Mouse (Mus musculus): ENCODE measurements around the gene Abhd16a. TPM values are rescaled to one million over a fixed set of nuclear protein-coding genes. Genes with fewer than 3 reads are reported as not detected.

The Abhd16a gene
- total RNA-seq, 2 experiments from 2014 or later: 101 to 113 TPM

DNA sequence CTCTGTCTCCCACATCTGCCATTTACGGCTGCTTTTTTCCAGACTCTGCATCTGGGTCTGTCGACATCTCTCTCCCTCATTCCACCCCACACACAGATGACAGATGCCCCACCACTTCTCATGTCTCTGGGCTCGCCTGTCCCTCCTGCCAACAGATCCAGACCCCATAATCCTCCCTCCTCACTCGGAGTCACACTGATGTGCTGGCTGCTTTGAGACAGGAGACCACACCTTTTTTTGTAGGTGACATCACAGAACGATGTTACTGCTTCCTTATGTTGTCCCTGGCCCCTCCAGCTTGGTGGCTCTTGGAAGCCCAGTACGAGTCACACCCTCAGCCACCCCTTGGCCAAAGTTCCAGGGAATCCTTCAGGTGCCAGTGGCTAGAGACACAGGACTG is 8.8 kb upstream of the Abhd16a start:
- no peak for DNase-seq (ENCODE audit: low spot score in 2 of 2)
- intact Hi-C loops (cut with DNase I): no loop called here

DNA sequence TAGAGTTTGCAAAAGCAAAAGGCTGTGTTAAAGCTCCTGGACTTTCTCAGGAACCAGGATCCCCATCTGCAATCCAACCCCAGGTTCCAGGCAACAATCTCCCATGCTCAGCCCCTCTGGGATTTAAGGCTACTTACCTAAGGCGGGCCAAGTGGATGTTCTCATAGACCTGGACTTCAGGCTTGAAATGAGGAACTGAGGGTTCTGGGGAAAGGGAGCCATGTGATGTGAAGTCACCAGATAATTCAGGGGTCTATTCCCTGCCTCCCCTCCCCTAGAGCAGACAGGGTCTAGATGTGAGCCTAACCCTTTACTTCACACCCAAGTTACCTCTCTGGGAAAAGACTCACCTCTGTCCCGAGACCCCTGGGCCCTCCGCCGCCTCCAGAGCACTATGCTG is 8.4 kb upstream of the Abhd16a start:
- no peak for DNase-seq (ENCODE audit: low spot score in 2 of 2)
- intact Hi-C loops (cut with DNase I): no loop called here

DNA sequence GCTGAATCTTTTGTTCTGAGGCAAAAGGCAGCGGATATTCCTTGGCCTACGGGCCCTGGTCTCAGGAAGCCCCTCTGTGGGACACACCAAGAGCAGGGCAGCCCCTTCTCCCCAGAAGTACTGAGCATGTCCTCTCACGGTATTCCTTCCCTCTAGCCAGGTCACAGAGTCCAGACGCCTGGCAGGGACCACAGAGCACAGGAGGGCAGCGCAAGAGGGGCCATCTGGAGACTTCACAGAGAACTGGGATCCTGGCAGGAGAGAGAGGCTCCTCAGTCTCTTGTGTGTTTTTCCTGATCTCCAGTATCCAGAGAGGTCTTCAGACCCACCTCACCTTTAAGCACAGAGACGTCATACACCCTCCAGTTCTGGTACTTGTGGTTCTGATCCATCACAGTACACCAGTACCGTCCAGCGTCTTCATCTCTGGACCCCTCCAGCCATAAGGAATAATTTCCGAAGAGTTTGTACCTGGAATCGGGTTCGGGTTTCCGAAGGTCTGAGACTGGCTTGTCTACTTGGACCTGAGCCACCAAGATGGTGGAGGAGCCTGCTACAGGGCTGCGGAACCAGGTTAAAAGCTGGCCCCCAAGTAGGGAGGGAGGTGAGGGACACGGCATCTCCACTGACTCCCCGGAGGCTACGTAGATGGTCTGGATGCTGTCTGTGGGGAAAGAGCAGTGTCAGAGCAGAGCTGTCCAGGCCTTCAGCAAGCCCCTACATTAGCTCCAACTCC is 6.1 kb upstream of the Abhd16a start:
- no peak for DNase-seq (ENCODE audit: low spot score in 2 of 2)
- intact Hi-C loops (cut with DNase I): no loop called here

DNA sequence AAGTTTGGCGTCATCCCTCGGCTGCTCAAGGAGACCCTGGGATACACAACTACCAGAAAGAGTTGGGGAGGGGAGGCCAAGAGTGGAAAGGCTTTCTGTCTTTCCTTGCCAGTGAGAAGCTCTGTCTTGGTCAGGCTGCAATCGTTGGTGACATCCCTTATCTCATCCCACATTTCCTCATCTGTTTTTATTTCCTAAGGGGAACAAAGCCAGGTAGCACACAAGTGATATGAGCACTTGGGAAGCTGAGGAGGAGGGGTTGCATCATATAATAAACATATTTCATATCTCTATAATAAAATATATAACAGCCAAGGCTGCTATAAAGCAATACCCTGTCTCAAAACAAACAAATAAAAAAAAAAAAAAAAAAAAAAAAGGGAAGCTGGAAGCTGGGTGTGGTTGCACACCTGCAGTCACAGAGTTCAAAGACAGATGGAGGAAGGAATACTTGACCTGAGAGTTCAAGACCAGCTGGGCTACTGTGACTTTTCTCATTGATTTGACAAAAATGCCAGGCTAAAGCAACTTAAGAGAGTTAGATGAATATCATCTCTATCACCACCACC is 5.0 kb upstream of the Abhd16a start:
- DNase-seq (ENCODE audit: low spot score in 2 of 2): no peak
- intact Hi-C loops (cut with DNase I): no loop called here

DNA sequence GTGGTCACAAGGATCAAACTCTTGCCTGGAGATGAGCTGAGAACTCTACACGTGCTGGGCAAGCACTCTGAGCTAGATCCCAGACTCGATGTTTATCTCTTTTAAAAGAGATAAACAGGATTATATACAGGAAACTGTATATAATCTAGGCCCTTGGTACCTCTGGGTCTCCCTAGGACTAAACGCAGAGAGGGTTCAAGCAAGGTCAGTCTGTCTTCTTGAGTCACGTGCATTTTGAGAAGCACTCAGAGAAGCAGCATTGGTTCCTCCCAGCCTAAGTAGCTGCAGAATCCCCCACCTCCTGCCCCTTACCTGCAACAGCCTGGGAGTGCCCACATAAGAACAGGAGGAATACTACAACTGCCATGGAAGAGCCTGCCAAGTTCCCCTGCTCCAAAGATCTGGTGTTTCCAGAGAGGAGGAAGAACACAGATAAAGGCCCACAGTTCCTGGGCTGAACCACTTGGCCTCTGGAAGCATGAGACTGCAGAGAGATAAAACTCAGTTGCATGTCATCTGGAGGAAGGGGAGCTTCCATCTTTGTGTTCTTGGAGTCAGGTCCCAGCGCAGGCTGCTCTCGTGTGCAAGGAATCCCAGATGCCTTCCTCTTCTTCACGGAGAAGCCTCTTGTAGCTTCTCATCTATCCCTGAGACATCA is 3.7 kb upstream of the Abhd16a start, which contains the start of gene Ly6g6f:
Gene Ly6g6f, minus strand, starts transcription at position 403 of the 658 bp plus-strand sequence.
- DNase-seq (ENCODE audit: low spot score in 2 of 2): no peak
- intact Hi-C loops (cut with DNase I): no loop called here

DNA sequence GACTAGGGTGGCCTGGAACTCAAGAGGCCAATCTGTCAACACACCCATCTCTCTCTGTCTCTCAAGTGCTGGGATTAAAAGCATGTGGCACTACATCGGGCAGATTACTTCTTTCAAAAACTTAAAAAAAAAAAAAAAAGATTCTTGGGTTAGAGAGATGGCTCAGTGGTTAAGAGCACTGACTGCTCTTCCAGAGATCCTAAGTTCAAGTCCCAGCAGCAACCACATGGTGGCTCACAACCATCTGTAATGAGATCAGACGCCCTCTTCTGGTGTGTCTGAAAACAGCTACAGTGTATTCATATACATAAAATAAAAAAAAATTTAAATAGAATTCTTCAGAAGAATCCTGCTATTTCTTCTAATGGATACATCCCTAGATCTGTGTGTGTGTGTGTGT is 912 bp upstream of the Abhd16a start:
- intact Hi-C loops (cut with DNase I): no loop called here

DNA sequence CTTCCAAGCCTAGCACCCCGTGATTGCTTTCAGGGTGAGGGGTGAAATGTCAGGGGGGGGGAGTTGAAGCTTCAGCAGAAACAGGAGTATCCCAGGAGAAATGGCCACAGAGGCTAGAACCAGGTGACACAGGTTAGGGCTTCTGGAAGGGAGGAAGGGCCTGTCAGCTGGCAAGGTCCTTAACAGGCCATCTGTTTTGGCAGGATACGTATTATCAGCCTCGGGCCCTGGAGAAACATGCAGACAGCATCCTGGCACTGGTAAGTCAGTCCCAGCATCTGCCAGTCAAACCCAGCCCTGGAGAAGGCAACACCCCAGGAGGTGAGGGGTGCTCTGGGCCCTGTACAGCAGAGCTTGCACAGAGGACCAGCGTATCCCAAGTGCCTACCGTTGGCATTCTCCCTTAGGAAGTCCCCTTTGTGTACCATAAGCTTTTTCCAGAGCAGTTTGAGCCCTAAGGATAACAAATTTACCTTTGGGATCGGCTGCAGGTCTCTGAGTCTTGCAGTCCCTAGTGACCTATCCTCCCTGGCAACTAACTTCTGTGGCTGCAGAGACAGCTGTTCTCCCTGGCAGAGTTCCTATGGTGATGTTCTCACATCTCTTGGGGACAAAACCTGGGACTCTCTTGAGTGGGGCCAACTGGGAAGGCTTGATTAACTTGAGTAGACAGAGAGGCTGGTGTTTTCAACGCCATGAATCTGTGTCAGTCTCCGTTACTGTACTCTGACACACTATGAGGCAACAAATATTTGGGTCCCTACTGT is 1.3 kb downstream of the Abhd16a start:
- DNase-seq (ENCODE audit: low spot score in 2 of 2): no peak
- intact Hi-C loops (cut with DNase I): no loop called here

More for the DNA sequence above, 912 bp upstream of the Abhd16a start:
- DNase-seq (ENCODE audit: low spot score in 2 of 2): peak in 1 of 2 experiments; percentile 66

DNA sequence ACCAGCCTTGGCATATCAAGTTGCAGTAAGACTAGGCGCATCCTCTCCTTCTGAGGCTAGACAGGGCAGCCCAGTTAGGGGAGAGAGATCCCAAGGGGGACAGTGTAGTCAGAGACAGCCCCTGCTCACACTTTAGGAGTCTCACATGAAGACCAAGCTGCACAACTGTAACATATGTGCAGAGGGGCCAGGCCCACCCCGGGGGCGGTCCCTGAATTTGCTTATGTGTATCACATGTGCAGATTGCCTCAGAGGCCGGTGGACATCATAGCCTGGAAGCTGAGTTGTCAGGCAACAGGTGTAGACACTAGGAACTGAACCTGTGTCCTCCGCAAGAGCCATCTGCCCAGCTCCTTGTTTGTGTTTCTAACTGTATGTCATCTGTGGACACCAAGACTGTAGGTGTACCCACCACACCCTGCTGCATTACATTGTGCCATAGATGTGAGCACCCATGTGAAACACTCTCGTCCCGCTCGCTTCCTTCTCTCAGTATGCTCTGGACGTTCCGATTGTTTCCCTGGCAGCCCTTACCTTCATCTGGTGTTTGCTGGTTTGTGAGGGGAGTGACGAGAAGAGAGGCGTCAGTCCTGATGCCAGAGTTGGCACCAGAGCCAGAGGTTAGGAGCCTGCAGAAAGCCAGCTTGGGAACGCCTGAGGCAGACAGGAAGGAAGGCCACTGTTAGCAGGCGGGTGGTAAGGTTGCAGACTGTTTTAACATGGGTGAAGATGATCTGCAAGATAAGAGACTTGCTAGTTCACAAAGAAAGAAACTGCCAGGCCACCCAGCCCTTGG is 3.5 kb downstream of the Abhd16a start:
- no peak for DNase-seq (ENCODE audit: low spot score in 2 of 2)
- intact Hi-C loops (cut with DNase I): no loop called here

DNA sequence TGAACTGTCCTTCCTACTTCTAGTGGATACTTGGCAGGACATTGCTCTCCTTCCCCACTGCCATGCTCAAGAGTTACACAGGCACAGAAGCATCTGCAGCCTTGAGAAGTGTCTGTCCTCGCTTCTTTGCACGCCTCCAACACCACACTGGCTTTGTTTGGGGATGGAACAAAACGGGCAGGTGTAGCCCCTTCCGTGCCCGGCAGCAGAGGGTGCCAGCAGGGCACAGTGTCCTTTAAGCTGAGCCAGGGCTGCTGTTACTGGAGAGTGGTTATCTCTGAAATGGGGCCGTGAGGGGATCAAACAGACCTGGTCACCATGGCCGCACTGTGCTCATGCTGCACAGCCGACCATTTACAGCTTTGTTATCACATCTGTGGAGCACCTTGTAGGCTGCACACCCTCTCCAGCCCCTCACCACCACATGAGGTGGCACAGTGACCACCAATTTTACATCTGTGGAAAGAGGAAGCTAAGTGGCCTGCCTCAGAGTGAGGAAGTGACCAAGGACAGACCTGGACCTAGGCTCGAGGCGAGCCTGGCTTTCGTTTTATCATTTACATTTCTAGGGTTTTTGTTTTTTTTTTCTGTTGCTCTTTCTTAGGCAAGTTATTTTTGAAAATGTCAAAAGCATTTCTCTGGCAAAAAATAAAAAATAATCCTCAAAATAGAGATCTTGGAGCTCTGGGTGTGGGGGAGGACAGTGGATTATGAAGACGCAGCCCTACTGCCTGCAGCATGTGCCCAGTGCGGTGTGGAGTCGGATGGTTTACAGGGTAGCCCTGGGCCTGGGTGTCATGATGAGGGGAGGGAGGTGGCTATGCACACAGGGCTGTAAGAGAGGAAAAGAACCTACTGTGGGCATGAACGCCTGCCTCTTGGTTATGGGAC is 5.7 kb downstream of the Abhd16a start:
- intact Hi-C loops (cut with DNase I): no loop called here
- DNase-seq (ENCODE audit: low spot score in 2 of 2): no peak

DNA sequence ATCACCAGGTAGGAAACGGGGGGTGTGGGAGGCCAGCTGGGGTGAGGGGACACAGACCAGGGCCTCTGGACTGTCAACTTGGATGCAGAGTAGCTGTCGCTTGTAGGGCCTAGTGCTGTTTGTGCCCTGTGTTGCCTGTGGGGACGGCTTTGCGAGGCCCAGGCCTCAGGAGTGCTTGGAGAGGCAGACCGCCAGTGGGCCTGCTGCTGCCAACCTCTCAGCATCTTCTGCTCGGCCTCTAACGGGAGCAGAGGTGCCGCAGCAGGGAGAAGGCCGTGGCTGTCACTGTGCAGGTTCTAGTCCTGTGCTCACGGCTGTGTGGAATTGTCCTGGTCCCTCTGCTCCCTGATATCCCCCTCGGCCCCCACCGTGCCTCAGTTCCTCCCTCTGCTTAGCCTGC is 7.5 kb downstream of the Abhd16a start:
- no peak for DNase-seq (ENCODE audit: low spot score in 2 of 2)
- intact Hi-C loops (cut with DNase I): no loop called here

DNA sequence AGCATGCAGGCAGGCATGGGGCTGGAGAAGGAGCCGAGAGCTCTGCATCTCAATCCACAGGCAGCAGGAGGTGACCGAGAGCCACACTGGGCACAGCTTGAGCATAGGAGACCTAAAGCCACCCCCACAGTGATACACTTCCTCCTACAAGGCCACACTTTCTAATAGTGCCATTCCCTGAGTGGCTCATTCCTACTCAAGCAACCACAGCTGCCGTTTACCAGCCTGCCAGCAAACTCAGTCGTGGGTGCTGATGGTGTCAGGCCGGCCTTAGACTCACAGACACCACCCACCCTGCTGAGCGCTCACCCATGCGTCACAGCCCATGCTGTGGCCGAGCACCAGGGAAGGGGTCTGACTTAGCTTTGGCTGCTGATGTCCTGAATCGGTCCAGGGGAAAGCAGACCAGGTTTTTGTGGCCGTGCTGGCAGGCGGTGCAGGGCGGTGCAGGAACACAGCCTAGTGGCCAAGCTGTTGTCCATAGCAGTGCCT is 8.1 kb downstream of the Abhd16a start:
- intact Hi-C loops (cut with DNase I): no loop called here
- peak; percentile 39 to 68 for DNase-seq (ENCODE audit: low spot score in 2 of 2)

DNA sequence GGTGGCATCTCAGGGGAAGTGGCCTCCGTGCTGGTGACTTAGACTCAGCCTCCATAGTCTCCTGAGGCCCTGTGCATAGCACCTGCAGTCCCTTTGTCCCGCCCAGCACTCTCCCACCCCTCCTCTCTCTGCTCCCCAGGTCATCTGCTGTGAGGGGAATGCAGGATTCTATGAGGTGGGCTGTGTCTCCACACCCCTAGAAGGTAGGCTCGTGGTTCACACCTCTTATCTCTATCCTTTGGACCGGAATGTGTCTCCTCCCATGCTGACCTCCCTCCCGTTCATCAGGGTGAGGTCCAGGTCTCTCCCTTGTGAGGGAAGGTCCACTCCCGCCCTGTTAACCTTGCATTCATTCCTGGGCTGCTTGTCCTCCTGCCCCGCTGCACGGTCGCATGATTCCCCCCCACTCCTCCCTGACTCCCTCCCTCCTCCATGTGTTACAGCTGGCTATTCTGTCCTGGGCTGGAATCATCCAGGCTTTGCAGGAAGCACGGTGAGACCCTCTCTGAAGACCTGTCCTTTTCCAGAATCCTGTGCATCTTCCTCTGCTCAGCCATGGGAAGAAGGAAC is 11.2 kb downstream of the Abhd16a start:
- intact Hi-C loops (cut with DNase I): no loop called here
- DNase-seq (ENCODE audit: low spot score in 2 of 2): no peak

DNA sequence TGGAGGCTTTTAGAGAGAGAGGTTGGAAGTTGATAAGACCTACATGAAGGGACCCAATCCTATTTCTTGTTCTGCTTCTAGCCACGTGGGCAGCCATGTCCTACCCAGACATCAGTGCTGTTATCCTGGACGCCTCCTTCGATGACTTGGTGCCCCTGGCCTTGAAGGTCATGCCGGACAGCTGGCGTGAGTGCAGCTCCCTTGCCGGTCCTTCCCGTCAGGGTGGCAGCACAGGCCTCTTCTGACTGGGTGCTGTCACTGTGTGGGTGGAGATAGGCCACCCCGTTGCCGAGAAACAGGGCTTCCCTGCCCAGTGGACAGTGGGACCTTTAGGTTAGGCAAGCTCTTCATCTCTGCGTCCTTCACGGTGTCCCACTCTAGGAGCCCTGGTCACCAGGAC is 12.1 kb downstream of the Abhd16a start:
- no peak for DNase-seq (ENCODE audit: low spot score in 2 of 2)
- intact Hi-C loops (cut with DNase I): no loop called here

DNA sequence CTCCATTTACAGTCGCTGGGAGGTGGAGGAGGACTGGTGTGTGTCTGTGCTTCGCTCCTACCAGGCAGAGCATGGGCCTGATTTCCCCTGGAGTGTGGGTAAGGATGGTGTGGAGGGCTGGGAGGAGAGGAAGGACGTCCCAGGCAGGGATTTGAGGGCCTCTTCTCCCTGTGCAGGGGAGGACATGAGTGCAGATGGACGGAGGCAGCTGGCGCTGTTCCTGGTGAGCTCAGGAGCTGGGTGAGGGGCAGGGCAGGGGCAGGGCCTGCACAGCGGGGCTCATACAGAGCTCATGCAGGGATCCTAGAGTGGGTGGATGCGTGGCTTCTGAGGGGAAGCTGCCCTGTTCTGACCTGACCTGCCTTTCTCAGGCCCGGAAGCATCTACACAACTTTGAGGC is 13.2 kb downstream of the Abhd16a start:
- intact Hi-C loops (cut with DNase I): no loop called here
- DNase-seq (ENCODE audit: low spot score in 2 of 2): no peak

DNA sequence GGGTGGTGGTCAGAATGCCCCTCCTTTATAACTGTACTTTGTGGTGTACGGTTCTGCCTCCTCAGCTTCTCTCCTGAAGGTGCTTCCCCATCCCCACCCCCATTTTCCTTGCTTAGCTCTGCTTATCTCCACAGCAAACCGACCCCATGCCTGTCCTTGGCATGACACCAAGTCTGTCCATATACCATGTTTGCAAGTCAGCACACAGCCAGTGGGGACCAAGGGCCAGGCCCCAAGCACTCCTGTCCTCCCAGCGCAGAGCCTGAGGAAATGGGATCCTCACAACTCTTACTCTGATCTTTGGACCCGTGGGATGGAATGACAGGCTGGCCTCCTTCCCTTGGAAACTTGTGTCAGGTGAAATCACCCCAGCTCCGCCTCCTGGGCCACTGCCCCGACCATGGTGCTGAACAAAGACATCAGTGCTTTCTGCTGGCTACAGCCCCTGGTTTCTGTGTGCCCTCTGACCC is 14.2 kb downstream of the Abhd16a start:
- DNase-seq (ENCODE audit: low spot score in 2 of 2): no peak
- intact Hi-C loops (cut with DNase I): no loop called here

DNA sequence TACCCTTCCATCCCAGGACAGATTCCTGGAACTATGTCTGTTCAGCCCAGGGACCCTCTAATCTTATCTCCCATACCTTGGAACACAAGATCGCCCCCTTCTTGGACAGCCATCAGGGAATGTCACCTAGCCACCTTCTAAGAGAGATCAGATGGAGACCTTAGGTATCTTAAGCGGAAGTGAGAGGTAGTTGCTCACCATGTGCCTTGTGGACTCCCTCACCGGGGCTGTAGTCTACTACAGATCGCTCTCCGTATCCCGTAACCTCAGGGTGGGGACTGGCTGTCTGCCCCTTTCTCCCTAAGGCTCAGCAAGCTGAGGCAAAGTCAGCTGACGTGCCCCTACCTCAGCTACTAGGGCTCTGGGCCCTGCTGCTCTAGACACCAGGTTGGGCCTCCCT is 15.0 kb downstream of the Abhd16a start:
- intact Hi-C loops (cut with DNase I): no loop called here
- DNase-seq (ENCODE audit: low spot score in 2 of 2): no peak

DNA sequence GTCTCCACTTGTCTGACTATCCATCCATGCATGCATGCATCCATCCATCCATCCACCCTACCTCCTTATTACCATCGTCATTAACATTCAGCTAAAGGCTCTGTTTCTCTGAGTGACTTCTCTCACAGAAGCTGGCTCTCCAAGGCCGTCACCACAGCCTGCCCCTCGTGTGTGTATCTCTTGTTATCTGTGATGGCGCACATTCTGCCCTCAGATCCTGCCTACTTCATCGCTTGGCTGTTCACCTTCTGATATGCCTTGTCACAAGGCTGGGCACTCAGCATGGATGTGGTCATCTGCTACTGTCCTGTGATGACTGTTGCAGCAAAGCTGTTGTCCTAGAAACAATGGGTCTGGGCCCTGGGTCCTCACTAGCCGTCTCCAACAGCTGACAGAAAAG is 15.7 kb downstream of the Abhd16a start:
- intact Hi-C loops (cut with DNase I): no loop called here
- no peak for DNase-seq (ENCODE audit: low spot score in 2 of 2)
